Mouse (Mus musculus) neural tube, embryonic 13.5 days (tissue): Measurements from ENCODE around the gene Lefty1. TPM values are rescaled to one million over a fixed set of nuclear protein-coding genes. Genes with fewer than 3 reads are reported as not detected.
"Not testable (repeated sequence)": the region's sequence is repeated elsewhere in the genome, so short reads cannot be mapped to it uniquely, and the experiment has no call there.

Experiments
- ATAC-seq: fragments of 200-750 bp; cut with Nextera tagmentation; 2 replicates; pipeline ENCODE4 v1.8.0; 2017; ENCODE audit warnings: low read depth, mild to moderate bottlenecking, moderate TSS enrichment, moderate library complexity
- H3K27ac ChIP-seq: fragments of 300-500 bp; sonication (generic); replicated peaks from 2 replicates; pipeline ENCODE4 v1.5.1; 2015; ENCODE audit warnings: moderate library complexity, mild to moderate bottlenecking, inconsistent platforms
- H3K27me3 ChIP-seq: fragments of 300-500 bp; sonication (generic); 2 replicates; pipeline ENCODE4 v1.6.1; 2015; ENCODE audit warnings: mild to moderate bottlenecking, inconsistent platforms
- H3K36me3 ChIP-seq: fragments of 300-500 bp; sonication (generic); 2 replicates; pipeline ENCODE4 v1.6.1; 2015; ENCODE audit warnings: mild to moderate bottlenecking, inconsistent platforms
- H3K4me1 ChIP-seq: fragments of 300-500 bp; sonication (generic); replicated peaks from 2 replicates; pipeline ENCODE4 v1.6.1; 2015; ENCODE audit warnings: inconsistent platforms
- H3K4me2 ChIP-seq: fragments of 300-500 bp; sonication (generic); 2 replicates; pipeline ENCODE4 v1.6.1; 2015; ENCODE audit warnings: inconsistent platforms, mild to moderate bottlenecking, moderate library complexity
- H3K4me3 ChIP-seq: fragments of 300-500 bp; sonication (generic); 2 replicates; pipeline ENCODE4 v1.5.1; 2015; ENCODE audit warnings: mild to moderate bottlenecking, inconsistent platforms
- H3K9ac ChIP-seq: fragments of 300-500 bp; sonication (generic); 2 replicates; pipeline ENCODE4 v1.6.1; 2015; ENCODE audit warnings: moderate library complexity, mild to moderate bottlenecking, inconsistent platforms
- H3K9me3 ChIP-seq: fragments of 300-500 bp; sonication (generic); 2 replicates; pipeline ENCODE4 v1.6.1; 2016; ENCODE audit warnings: inconsistent platforms
- WGBS: fragments of 180-500 bp; shearing (Covaris S2); methylation state at CpG from one replicate; pipeline ENCODE4 v1.1.7; 2015; 5-methylcytosine and 5-hydroxymethylcytosine counted together
- polyA plus RNA-seq: library from polyadenylated mRNA; unstranded; fragments of >200 nt; fragmentation: Nextera tagmentation; extraction: Ambion mirVana; gene quantifications from 2 replicates; pipeline ENCODE4 v1.2.1, GENCODE M21; 2015

Lefty1 gene
- polyA plus RNA-seq, 1 experiment from 2014 or later = 0.49 TPM

DNA sequence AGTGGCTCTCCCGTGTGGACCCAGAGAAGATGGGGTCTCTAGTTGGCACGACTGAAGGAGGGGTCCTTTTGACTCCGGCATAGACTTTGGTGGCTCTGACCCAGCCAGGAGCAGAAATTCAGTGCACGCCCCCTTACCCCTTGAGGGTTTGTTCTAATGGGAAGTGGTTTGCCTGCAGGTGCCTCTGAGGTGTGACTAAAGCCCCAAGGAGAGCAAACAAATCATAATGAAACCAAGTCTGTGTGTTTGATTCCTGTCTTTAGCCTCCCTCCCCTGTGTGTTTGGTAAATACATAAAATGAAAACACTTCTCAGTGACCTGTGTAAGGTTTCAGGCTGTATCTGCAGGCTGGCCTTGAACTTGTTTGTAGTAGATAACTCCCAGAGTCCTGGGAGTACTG lies 8.5 kb upstream of the Lefty1 start:
- Histone ChIP-seq H3K27me3 (no peaks in the 10 kb centered on the region), H3K9me3 (no peaks in the 10 kb centered on the region), H3K4me1 (no peaks in the 10 kb centered on the region), H3K9ac (no peak overlapping the region), H3K36me3 (no peaks in the 10 kb centered on the region), H3K4me2 (no peak overlapping the region), H3K4me3 (no peak overlapping the region), H3K27ac (no peak overlapping the region)
- 76% methylated on average over 4 of the region's 4 CpGs for WGBS
- ATAC-seq = no peak

DNA sequence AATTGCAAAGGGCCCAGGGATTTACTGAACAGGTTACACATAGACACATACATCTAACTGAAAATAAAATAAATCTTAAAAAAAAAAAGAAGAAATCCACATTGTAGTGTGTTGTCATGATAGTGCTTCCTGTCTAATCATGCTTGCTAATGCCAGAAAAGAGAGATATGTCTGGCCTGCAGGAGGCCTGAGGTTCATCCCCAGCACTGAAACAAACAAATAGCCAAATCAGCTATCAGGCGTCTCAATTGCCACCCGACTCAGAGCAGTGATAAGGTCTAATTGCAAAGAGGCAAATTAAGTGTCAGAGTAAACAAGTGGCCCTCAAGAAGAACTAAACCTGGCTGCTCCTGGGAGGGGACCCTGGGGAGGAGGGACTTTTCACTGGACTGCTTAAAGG lies 5.2 kb upstream of the Lefty1 start:
- 52% methylated on average over 2 of the region's 2 CpGs for WGBS
- no peaks in the 10 kb centered on the region for H3K9me3 ChIP-seq
- H3K9ac ChIP-seq = no peak overlapping the region
- H3K4me3 ChIP-seq = no peak overlapping the region
- peaks cover 18% of the 10 kb centered on the region for H3K27me3 ChIP-seq
- H3K27ac ChIP-seq = no peak overlapping the region
- no peak for ATAC-seq
- H3K4me1 ChIP-seq = peaks cover 8% of the 10 kb centered on the region
- no peaks in the 10 kb centered on the region for H3K36me3 ChIP-seq
- H3K4me2 ChIP-seq = no peak overlapping the region

DNA sequence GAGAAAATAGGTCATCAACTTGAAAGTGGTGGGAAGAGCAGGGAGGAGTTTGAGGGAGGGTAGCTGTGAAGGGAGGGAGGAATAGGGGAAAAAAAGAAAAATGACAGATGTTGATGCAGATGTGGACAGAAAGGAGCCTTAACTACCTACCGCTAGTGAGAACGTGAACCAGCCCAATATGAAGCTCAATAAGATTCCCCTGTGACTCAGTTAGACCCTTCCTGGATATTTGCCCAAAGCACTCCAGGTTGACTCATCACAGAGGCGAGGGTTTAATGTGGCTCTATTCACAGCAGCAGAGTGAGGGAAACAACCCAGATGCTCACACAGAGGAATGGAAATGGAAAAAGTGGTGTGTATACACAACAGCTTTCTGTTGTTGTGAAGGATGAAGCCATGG lies 3.7 kb upstream of the Lefty1 start:
- H3K4me3 ChIP-seq = no peak overlapping the region
- ATAC-seq = no peak
- peaks cover 33% of the 10 kb centered on the region for H3K27me3 ChIP-seq
- peaks cover 8% of the 10 kb centered on the region for H3K4me1 ChIP-seq
- no peak overlapping the region for H3K27ac ChIP-seq
- H3K36me3 ChIP-seq = no peaks in the 10 kb centered on the region
- H3K9ac ChIP-seq = no peak overlapping the region
- WGBS = 55% methylated on average over 3 of the region's 3 CpGs
- no peak overlapping the region for H3K4me2 ChIP-seq
- no peaks in the 10 kb centered on the region for H3K9me3 ChIP-seq

DNA sequence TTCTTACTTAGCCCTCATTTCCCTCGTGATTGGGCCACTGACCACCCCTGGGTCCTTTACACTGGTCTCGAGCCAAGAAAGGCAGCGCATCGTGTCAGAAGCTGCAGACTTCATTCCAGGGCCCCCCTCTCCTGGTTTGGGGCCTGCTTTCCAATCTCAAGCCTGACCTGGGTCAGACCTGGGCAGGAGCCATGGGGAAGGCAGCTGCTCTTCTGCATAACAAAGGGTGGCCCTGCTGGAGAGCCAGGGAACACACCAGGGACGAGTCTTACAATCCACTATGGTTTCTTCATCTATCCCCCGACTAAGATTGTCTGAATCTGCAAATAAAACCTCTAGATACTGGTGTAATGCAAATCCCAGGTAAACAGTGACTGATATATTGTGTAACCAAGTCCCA lies 1.2 kb upstream of the Lefty1 start:
- Histone ChIP-seq H3K4me2 (no peak overlapping the region), H3K27me3 (peaks cover 59% of the 10 kb centered on the region), H3K4me1 (peaks cover 12% of the 10 kb centered on the region), H3K9ac (no peak overlapping the region), H3K4me3 (no peak overlapping the region), H3K36me3 (no peaks in the 10 kb centered on the region), H3K27ac (no peak overlapping the region), H3K9me3 (no peaks in the 10 kb centered on the region)
- ATAC-seq = no peak
- 15% methylated on average over 6 of the region's 6 CpGs for WGBS

DNA sequence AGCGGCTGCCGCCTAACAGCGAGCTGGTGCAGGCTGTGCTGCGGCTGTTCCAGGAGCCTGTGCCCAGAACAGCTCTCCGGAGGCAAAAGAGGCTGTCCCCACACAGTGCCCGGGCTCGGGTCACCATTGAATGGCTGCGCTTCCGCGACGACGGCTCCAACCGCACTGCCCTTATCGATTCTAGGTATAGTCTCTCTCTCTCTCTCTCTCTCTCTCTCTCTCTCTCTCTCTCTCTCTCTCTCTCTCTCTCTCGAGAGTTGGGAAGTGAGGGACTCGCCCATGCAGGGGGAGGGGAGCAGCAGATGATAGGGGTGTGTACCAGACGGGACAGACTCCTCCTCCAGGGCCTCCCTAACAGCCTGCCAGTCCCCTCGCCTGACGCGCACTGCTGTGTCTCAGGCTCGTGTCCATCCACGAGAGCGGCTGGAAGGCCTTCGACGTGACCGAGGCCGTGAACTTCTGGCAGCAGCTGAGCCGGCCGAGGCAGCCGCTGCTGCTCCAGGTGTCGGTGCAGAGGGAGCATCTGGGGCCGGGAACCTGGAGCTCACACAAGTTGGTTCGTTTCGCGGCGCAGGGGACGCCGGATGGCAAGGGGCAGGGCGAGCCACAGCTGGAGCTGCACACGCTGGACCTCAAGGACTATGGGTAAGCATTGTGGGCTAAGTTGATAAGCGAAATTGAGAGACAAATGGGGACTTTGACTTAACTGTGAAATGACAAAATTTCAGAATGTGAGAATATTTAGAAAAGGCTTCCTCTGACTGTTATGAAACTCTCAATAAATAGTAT lies 2.0 kb downstream of the Lefty1 start:
- H3K9me3 ChIP-seq, H3K9ac ChIP-seq, H3K27ac ChIP-seq, H3K36me3 ChIP-seq: not testable (repeated sequence)
- H3K27me3 ChIP-seq = peaks cover 80% of the 10 kb centered on the region
- WGBS = 1% methylated on average over 38 of the region's 41 CpGs
- H3K4me2 ChIP-seq = peak overlapping the region; percentile 46
- peak; percentile 71; the same call in 1 of the 2 replicates for ATAC-seq
- peaks cover 15% of the 10 kb centered on the region for H3K4me1 ChIP-seq
- H3K4me3 ChIP-seq = peak overlapping the region; percentile 25

DNA sequence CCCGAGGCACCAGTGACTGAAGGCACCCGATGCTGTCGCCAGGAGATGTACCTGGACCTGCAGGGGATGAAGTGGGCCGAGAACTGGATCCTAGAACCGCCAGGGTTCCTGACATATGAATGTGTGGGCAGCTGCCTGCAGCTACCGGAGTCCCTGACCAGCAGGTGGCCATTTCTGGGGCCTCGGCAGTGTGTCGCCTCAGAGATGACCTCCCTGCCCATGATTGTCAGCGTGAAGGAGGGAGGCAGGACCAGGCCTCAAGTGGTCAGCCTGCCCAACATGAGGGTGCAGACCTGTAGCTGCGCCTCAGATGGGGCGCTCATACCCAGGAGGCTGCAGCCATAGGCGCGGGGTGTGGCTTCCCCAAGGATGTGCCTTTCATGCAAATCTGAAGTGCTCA lies 2.8 kb downstream of the Lefty1 start:
- Histone ChIP-seq H3K4me1 (peaks cover 23% of the 10 kb centered on the region), H3K27me3 (peaks cover 88% of the 10 kb centered on the region)
- not testable (repeated sequence) for H3K27ac ChIP-seq, ATAC-seq, H3K4me2 ChIP-seq, H3K36me3 ChIP-seq, H3K9me3 ChIP-seq, H3K9ac ChIP-seq, H3K4me3 ChIP-seq
- 11% methylated on average over 13 of the region's 13 CpGs for WGBS

DNA sequence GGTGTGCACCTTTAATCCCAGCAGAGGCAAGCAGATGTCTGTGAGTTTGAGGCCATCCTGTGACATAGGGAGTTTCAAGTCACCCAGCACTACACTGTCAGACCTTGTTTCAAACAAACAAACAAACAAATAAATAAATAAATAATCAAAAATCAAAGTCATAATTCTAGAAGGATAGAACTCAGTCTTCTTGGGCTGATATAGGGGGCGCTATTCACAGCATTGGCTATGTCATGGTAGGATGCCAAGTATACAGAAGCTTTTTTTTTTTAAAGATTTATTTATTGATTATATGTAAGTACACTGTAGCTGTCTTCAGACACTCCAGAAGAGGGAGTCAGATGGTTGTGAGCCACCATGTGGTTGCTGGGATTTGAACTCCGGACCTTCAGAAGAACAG lies 4.0 kb downstream of the Lefty1 start:
- Histone ChIP-seq H3K27me3 (peaks cover 90% of the 10 kb centered on the region), H3K4me1 (peaks cover 24% of the 10 kb centered on the region)
- not testable (repeated sequence) for H3K9ac ChIP-seq, H3K4me3 ChIP-seq, H3K4me2 ChIP-seq, H3K27ac ChIP-seq, H3K9me3 ChIP-seq, ATAC-seq, H3K36me3 ChIP-seq
- WGBS = 84% methylated on average over 2 of the region's 2 CpGs

DNA sequence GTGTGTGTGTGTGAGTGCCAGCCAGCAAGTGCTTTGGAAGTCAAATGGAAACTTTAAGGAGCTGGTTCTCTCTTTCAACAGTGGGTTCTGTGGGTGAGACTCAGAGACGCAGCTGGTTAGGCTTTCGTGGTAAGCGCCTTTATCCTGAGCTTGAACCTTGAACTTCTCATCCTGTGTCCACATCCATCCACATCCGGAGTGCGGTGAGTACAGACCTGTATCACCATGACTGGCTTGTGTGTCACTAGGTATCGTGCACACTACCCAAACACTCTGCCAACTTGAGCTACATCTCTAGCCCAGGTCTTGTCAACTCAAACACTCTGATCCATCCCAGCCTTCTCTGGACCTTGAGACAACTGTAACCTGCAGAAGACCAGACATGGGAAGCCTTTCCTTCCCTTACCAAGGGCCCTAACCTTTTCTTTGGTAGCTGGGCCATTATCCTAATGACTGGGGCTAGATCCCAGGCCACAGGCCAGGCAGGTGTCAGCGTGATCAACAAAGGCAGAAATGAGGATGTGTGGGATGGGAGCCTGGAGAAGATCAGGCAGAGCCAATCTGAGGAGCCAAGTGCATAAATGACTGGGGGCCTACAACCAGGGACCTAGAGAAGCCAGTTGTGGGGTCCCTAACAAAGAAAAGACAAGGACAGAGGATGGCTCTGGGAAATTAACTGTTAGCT lies 6.1 kb downstream of the Lefty1 start:
- peaks cover 31% of the 10 kb centered on the region for H3K4me1 ChIP-seq
- H3K9ac ChIP-seq = no peak overlapping the region
- 87% methylated on average over 7 of the region's 7 CpGs for WGBS
- ATAC-seq = no peak
- H3K27ac ChIP-seq = no peak overlapping the region
- no peaks in the 10 kb centered on the region for H3K36me3 ChIP-seq
- no peak overlapping the region for H3K4me3 ChIP-seq
- peaks cover 85% of the 10 kb centered on the region for H3K27me3 ChIP-seq
- peak overlapping the region; percentile 97 for H3K4me2 ChIP-seq
- H3K9me3 ChIP-seq = no peaks in the 10 kb centered on the region

DNA sequence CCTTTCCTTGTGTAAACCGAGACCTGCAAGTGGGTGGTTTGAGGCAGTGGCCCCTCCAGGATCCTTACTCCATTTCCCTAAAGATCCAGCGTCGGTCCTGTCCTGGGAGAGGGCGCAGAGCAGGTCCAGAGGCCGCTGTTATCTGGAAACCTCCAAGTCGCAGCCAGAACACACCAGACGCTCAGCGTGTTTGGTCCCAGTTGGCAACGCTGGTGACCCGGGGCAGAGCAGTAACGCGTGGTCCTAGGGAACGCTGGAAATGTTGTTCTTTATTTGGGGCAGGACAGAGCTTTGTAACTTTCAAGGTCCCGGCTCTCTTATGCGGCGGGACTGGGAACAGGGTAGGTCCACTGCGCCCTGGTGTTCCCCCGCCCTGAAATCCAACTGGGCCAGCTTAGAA lies 6.9 kb downstream of the Lefty1 start:
- WGBS = 3% methylated on average over 18 of the region's 18 CpGs
- Histone ChIP-seq H3K9ac (peak overlapping the region; percentile 69), H3K4me2 (peak overlapping the region; percentile 97), H3K4me1 (peaks cover 37% of the 10 kb centered on the region), H3K36me3 (no peaks in the 10 kb centered on the region), H3K9me3 (no peaks in the 10 kb centered on the region), H3K4me3 (peak overlapping the region; percentile 65), H3K27ac (no peak overlapping the region), H3K27me3 (peaks cover 77% of the 10 kb centered on the region)
- ATAC-seq = peak; percentile 12; the same call in 1 of the 2 replicates

DNA sequence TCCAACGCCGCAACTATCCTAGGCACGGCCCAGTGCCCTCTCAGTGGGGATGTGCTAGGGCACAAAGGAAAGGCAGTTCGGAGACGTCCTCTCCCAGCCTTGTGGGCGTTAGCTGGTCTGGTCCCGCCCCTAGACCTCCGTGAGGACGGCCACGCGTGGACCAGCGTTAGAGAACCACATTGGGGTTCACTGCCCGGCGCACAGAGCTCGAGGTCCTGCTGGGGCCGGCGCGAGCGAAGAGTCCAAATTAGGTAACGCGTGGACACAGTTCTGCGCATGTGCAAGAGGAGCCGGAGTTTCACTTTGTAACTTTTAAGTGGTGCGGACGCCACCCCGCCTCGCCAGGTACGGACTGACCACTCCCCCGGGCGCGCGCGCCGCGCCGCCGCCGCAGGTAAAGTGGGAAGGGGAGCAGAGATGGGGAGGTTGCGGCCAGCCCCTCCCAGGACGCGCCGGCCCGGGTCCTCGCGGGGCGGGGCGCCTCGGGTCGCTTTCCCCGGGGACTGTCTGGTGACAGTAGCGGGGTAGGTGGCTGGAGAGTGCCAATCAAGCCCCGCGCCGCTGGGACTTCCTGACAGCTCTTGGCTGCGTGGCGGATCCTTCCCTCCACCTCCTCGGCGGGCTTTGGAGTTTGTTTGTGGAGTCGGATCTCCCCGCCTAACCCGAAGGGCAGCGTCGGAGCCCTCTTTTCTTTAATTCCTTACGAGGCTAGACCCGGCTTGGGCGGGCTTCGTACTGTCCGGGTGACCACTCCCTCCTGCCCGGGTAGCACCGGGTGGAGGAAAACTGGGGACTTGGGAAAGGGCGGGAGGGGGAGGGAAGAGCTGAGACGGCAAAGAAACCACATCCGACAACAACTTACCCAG lies 7.6 kb downstream of the Lefty1 start, which contains the start of gene Tmem63a:
Gene Tmem63a (plus strand): TSS at position 179 of the 866 bp plus-strand sequence.
- H3K4me3 ChIP-seq = peak within 1 kb of the TSS; percentile 65
- peak within 1 kb of the TSS; percentile 97 for H3K4me2 ChIP-seq
- H3K9ac ChIP-seq = peak within 1 kb of the TSS; percentile 69
- peaks cover 70% of the 10 kb centered on the region for H3K27me3 ChIP-seq
- under 1% methylated on average over 73 of the region's 73 CpGs for WGBS
- peaks cover 33% of the 10 kb centered on the region for H3K4me1 ChIP-seq
- no peaks in the 10 kb centered on the region for H3K36me3 ChIP-seq
- H3K9me3 ChIP-seq = no peaks in the 10 kb centered on the region
- no peak within 1 kb of the TSS for H3K27ac ChIP-seq
- peak; percentile 52 for ATAC-seq

DNA sequence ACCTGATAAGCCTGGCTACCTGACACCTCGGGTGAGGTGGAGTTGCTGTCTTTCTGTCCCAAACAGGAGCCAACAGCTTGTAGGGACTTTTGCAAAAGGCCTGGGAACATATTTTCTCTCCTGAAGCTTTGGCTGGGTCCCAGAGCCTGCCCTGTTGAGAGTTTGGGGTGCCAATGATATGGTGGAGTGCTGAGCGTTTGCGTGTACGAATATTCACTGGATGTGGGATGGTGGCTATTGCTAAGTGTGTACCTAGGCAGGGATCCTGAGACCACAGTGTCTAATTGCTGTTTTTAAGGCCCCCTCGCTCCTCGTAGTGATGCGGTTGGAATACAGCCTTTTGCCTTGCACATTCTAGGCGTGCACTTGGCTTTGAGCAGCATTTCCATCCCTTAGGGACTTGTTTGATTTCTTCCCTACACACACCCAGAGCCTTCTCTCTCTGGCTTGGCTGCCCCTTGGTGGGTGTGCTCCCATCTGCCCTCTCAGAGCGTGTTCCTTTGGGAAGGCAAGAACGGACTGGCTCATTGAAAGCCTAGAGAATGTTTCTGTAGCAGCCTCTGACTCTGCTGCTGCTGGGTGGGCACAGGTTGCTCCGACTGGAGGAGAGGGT lies 8.3 kb downstream of the Lefty1 start:
- H3K9ac ChIP-seq = peak overlapping the region; percentile 69
- H3K4me1 ChIP-seq = peaks cover 33% of the 10 kb centered on the region
- 38% methylated on average over 11 of the region's 11 CpGs for WGBS

More for the DNA sequence above, 8.3 kb downstream of the Lefty1 start:
- Histone ChIP-seq H3K36me3 (no peaks in the 10 kb centered on the region), H3K4me3 (peak overlapping the region; percentile 65), H3K4me2 (peak overlapping the region; percentile 97), H3K27me3 (peaks cover 63% of the 10 kb centered on the region), H3K27ac (no peak overlapping the region), H3K9me3 (no peaks in the 10 kb centered on the region)
- ATAC-seq = no peak
